Mouse (Mus musculus) megakaryocyte-erythroid progenitor cell, adult 5-6 weeks (primary cell): ENCODE measurements around the gene Rpl27a. TPM values are rescaled to one million over a fixed set of nuclear protein-coding genes. Genes with fewer than 3 reads are reported as not detected.

ENCODE experiments used
- ATAC-seq: replicated peaks from 2 replicates; pipeline ENCODE4 v1.8.0; 2016; ENCODE audit warnings: mild to moderate bottlenecking, inconsistent platforms; ENCODE audit not compliant: severe bottlenecking, poor library complexity, low FRiP score, low TSS enrichment
- total RNA-seq, 2 experiments: library from RNA; stranded (forward) in 1 of 2; stranded (reverse) in 1 of 2; fragments of 200-1000, 215-1000 nt in 1 of 2; fragments of >200 nt in 1 of 2; fragmentation: Nextera tagmentation in 1 of 2; gene quantifications; 2 replicates each; pipeline ENCODE4 v1.2.3; 2014 to 2017

The Rpl27a gene
- total RNA-seq, 2 experiments from 2014 or later: 853 to 970 TPM

DNA sequence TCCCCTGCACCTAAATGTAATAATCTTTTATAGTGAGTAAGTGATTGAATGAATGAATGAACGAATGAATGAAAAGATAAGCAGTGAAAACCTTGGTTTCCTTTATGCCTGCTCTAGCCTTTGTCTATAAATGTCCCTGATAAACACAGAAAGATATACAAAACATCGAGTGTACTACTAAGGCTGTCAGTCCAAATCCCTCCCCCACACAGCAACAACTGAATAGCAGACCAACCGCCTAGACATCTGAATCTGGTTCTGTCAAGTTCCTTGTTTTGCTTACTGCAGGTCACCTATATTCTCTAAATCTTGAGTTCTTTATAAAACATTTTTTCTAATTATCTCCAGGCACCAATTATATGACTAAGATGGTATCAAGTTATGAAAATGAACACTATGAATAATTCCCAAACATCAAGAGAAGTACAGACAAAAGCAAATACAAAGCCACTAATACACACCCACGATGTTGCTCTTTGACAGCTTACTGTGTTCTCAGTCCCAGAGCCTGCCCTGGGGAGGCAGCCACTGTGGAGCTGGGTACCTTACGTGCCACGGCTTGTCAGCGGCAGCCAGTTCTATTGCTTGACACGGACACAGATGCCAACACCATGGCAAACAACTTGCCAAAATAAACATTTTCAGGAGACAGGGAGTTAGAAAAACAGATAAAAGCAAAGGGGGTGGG lies 42.7 kb downstream of the Rpl27a start:
- ATAC-seq: no peak; the same call in 1 of the 2 replicates

DNA sequence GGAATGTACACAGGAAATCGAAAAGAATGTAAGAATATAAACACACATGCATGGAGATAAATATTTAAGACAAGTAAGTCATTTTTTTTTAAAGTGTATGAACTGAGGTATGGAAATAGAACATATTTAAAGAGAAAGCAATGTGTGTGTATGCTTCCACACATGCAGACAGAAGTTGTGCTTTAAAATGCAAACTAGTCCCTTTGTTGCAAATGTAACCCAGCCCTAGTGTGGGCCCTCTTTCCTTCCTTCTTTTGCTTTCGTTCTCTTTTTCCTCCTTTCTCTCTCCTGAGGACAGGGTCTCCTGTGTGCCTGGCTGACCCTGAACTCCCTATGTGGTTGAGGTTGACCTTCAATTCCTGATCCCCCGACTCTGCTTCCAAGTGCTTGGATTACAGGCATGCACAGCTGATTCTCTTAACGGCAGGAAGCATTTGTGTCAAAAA lies 43.2 kb downstream of the Rpl27a start:
- no peak for ATAC-seq

DNA sequence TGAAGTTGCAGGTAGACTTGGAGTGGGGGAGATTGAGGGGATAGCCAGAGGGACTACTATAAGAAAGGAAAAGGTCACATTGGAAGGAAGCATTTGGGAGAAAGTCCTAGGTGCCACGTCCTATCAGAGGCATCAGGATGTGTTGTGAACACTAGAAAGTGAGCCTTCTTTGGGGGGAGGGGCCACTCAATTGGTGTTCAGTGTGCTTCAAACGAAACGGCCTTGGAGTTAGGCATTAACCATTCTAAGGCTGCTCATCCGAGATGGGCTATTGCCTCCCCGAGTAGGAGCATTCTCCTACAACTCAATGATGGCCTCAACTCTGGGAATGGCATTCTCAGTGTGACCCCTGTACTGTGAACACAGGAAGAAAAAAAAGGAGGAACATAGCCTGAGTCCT lies 43.7 kb downstream of the Rpl27a start:
- ATAC-seq: no peak

DNA sequence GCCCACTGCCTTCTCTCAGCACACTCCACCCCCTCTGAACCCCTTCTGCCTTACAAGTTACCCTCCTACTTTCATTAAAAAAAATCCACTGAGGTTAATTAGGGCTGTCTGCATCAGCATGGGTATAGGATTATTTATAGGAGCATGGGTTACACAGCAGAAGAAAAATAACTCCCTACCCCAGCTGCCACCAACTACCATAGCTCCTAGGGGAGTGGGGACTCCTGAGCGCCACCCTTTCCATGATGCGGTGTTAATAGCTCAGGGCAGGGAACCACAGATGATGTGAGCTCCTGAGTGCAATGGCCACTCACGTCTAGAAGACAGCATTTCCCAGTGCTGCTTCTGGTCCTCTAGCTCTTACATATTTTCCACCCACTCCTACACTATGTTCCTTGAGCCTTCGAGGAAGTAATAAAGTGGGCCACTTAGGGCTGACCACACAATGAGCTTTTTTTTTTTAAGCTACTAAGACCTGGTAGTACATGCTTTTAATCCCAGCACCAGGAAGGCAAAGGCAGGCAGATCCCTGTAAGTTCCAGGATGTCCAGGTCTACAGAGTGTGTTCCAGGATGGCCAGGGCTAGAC lies 44.9 kb downstream of the Rpl27a start:
- no peak for ATAC-seq

DNA sequence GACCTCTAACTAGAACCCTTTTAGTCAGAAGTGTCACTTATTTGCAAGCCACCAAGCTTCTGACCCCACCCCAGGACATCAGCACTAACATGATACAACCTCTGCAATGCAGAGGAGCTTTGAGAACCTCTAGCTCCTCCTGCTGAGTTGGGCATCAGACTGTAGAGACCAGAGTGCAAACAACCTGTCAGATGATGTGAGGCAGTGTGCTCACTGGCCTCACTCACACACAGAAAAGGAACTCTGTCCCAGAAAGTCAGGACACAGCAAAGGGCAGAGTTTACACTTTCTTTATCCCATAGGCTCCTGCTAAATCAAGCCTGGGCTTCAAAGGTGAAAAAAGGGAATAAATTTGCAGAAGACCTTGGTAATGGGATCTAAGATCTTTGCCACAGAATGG lies 47.4 kb downstream of the Rpl27a start:
- ATAC-seq: no peak

DNA sequence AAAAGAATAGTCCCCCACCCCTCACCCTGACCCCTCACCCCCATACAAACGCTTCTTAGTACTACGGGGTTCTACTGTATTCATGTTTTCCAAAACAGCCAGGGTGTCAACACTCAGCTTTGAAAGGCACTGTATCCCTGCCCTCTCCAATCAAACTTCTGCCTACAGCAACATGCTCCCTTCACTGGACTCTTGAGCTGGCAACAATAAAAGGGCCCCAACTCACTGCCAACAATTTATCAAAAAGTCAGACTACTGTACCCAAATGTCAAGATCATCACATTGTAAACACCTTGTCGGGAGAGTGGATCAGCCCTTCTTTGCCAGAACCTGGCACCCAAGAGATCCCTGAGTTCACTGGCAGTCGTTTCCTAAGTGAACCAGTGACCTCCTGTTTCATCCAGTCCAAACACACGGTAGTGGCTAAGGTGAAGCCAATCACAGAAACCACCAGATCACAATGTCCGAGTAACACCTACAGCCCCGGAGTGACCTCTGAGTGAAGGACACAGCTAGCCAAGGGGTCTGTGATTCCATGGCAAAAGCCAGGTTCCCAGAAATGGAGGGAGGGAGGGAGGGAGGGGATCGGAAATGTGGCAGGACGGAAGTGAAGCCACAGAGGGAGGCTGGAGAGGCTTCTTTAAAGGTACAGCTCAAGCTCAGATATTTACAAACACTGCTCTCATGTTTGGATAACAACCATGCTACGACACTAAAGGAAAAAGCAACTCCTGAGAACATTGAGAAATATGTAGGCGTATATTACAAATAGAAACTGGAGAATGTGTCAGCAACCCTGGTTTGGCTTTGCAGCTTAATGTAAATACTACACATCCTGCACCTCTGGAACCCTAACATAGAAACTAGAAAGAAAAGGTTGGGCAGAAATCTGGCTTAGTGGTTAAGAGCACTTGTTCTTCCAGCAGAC lies 48.2 kb downstream of the Rpl27a start:
- ATAC-seq: no peak

DNA sequence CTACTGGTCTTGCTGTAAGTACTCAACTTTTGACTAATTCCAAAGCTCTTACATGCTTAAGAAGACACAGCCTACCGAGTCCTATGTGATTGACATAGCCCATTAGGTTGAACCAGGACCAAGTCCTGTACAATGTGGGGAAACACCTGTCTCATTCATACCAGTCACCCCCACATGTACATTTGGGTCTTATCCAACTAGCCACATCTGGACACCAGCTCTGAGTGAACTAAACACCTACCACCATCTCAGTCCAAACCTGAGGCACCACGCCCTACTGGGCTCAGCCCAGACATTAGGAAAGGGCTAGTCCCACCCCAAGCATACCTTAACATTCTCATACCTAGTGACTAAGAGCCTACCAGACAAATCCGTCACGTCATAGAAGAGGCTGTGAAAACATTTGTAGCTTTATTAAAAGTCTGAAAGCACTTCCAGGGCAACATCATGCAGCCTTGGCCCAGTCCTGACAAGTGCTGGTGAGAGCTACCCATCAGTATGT lies 49.5 kb downstream of the Rpl27a start:
- no peak for ATAC-seq

Other genes with a start within 250 kb of the Rpl27a start
- not detected in 2 replicates for gene Stk33, start 80.1 kb upstream of the Rpl27a start, total RNA-seq (2014; fragmentation: Nextera tagmentation)
- gene Stk33, start 80.1 kb upstream of the Rpl27a start, total RNA-seq (2017): not detected in 2 replicates
- not detected in 2 replicates for gene Trim66, start 11.0 kb upstream of the Rpl27a start, total RNA-seq (2014; fragmentation: Nextera tagmentation)
- not detected in 2 replicates for gene Trim66, start 11.0 kb upstream of the Rpl27a start, total RNA-seq (2017)
- gene St5, start 184.5 kb downstream of the Rpl27a start, total RNA-seq (2014; fragmentation: Nextera tagmentation): 8.5 and 16.1 TPM in 2 replicates
- gene St5, start 184.5 kb downstream of the Rpl27a start, total RNA-seq (2017): 6.5 and 12.5 TPM in 2 replicates
- gene Akip1, start 184.5 kb downstream of the Rpl27a start, total RNA-seq (2014; fragmentation: Nextera tagmentation): 40.8 and 50.5 TPM in 2 replicates
- 35.3 and 43.5 TPM in 2 replicates for gene Akip1, start 184.5 kb downstream of the Rpl27a start, total RNA-seq (2017)
- not detected in 2 replicates for gene BC051019, start 204.7 kb downstream of the Rpl27a start, total RNA-seq (2014; fragmentation: Nextera tagmentation)
- not detected in 2 replicates for gene BC051019, start 204.7 kb downstream of the Rpl27a start, total RNA-seq (2017)
- not detected in 2 replicates for gene Ascl3, start 212.6 kb downstream of the Rpl27a start, total RNA-seq (2014; fragmentation: Nextera tagmentation)
- gene Ascl3, start 212.6 kb downstream of the Rpl27a start, total RNA-seq (2017): 2.1 TPM in 1 of 2 replicates, not detected in the other
- 24.3 and 26.4 TPM in 2 replicates for gene Tmem9b, start 233.7 kb downstream of the Rpl27a start, total RNA-seq (2014; fragmentation: Nextera tagmentation)
- gene Tmem9b, start 233.7 kb downstream of the Rpl27a start, total RNA-seq (2017): 16.2 and 24.6 TPM in 2 replicates